Mouse (Mus musculus): ENCODE results near the gene Fam20a.
A peak's percentile ranks its signal among the peaks of the same experiment; 100 is the strongest.

Fam20a gene

DNA sequence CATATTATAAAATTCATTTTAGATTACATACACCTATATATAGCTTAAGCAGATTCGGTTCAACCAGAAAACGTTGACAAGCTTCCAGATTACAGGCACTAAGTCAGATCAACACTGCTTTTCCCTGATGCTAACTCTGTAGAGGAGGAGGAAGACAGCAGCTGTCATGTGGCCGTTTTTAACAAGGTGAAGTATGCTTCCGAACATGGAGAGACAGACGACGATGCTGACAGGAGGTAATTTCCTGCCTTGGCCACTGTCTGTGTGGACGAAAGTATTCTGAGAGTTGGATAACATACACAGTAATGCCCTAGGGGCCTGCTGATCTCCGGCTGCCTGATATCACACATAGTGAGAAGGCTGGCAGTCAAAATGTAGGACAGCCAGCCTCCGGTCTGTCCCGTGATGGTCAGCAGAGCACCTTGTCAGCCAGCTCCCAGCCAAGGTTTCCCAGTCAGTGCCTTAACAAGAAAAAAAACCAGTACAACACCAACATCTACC lies 93.0 kb downstream of the Fam20a start:
- H3K27me3 ChIP-seq (ENCODE audit: insufficient read depth, low read length), result no peaks in the 10 kb centered on the region
- no peaks in the 10 kb centered on the region for H3K36me3 ChIP-seq (ENCODE audit: insufficient read depth, low read length)
- H3K4me1 ChIP-seq (replicated peaks; ENCODE audit: low read depth, low read length), result no peaks in the 10 kb centered on the region
- TF ChIP-seq POU5F1 (IDR thresholded peaks at IDR 0.05; ENCODE audit: borderline replicate concordance, low read length) (no peak), CTCF (conservative IDR thresholded peaks at IDR 0.05; ENCODE audit: low read length) (no peak), NANOG (IDR thresholded peaks at IDR 0.05; ENCODE audit: borderline replicate concordance, low read length) (no peak)
- no peak overlapping the region for H3K4me3 ChIP-seq (replicated peaks; ENCODE audit: low read length)
- H3K9me3 ChIP-seq (ENCODE audit: low read length), result no peaks in the 10 kb centered on the region

DNA sequence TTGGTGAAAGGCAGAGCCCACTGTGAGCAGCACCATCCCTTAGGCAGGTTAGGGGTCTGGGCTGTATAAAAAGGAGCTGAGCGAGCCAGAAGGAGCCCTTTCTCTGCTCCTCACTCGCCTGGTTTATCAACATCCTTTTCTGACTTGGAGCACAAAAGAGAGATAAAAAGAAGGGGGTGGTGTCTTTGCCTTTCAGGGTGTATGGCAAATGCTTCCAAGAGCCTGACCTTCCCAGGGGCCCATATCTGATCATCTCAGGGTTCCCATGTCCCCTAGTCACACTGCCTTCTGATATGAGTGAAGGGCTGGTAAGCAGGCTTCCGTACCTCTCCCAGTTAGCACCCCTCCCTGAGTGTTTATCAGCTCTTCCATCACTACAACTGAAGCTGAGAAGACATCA lies 94.0 kb downstream of the Fam20a start:
- Histone ChIP-seq H3K9me3 (ENCODE audit: low read length) (no peaks in the 10 kb centered on the region), H3K36me3 (ENCODE audit: insufficient read depth, low read length) (no peaks in the 10 kb centered on the region), H3K4me3 (replicated peaks; ENCODE audit: low read length) (no peak overlapping the region), H3K27me3 (ENCODE audit: insufficient read depth, low read length) (peaks cover 2% of the 10 kb centered on the region; the same call in 1 of the 2 replicates), H3K4me1 (replicated peaks; ENCODE audit: low read depth, low read length) (no peaks in the 10 kb centered on the region)
- TF ChIP-seq CTCF (conservative IDR thresholded peaks at IDR 0.05; ENCODE audit: low read length) (no peak), NANOG (IDR thresholded peaks at IDR 0.05; ENCODE audit: borderline replicate concordance, low read length) (no peak), POU5F1 (IDR thresholded peaks at IDR 0.05; ENCODE audit: borderline replicate concordance, low read length) (no peak)

DNA sequence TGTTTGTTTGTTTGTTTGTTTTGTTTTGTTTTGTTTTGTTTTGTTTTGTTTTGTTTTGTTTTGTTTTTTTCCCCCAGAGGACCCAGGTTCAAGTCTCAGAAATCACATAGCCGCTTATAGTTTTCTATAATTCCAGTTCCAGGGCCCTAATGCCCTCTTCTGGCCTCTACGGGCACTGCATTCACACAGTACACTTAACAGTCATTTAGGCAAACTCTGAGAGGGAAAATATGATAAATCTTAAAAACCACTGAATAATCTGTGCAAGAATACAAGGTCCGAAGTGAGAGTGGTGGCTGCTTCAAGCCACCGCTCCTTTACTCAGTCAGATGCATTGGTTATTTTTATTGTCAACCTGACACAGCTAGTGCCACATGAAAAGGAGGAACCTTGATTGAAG lies 94.4 kb downstream of the Fam20a start:
- Histone ChIP-seq H3K9me3 (ENCODE audit: low read length) (no peaks in the 10 kb centered on the region), H3K4me1 (replicated peaks; ENCODE audit: low read depth, low read length) (0 out of 2 replicates have a peak, but pooled peaks cover under 1% of the 10 kb centered on the region), H3K4me3 (replicated peaks; ENCODE audit: low read length) (no peak overlapping the region), H3K27me3 (ENCODE audit: insufficient read depth, low read length) (peaks cover 2% of the 10 kb centered on the region; the same call in 1 of the 2 replicates), H3K36me3 (ENCODE audit: insufficient read depth, low read length) (no peaks in the 10 kb centered on the region)
- TF ChIP-seq CTCF (conservative IDR thresholded peaks at IDR 0.05; ENCODE audit: low read length) (peak; percentile 67), NANOG (IDR thresholded peaks at IDR 0.05; ENCODE audit: borderline replicate concordance, low read length) (no peak)

DNA sequence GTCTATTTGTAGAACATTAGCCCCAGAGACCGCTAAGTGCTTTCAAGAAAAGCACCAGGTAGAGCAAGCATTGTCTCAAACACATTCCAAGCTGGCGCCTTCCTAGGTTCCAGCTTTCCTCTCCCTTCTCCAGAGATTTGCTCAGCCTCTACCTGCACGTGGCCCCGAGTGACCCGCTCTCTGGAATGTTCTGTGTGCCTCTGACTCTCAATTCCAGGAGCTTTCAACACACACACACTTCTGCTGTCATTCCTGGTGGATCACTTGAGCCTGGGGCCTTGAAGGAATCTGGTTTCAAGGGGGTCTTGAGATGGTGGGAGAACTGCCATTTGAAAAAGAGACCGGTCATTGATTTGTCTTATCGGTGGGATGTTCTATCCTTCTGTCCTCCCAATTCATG lies 98.8 kb downstream of the Fam20a start:
- Histone ChIP-seq H3K27me3 (ENCODE audit: insufficient read depth, low read length) (peaks cover 2% of the 10 kb centered on the region; the same call in 1 of the 2 replicates), H3K4me3 (replicated peaks; ENCODE audit: low read length) (no peak overlapping the region), H3K4me1 (replicated peaks; ENCODE audit: low read depth, low read length) (peaks cover 7% of the 10 kb centered on the region), H3K36me3 (ENCODE audit: insufficient read depth, low read length) (no peaks in the 10 kb centered on the region), H3K9me3 (ENCODE audit: low read length) (no peaks in the 10 kb centered on the region)
- TF ChIP-seq CTCF (conservative IDR thresholded peaks at IDR 0.05; ENCODE audit: low read length), result no peak
- no peak for TF ChIP-seq POU5F1 (IDR thresholded peaks at IDR 0.05; ENCODE audit: borderline replicate concordance, low read length)
- no peak for TF ChIP-seq NANOG (IDR thresholded peaks at IDR 0.05; ENCODE audit: borderline replicate concordance, low read length)

DNA sequence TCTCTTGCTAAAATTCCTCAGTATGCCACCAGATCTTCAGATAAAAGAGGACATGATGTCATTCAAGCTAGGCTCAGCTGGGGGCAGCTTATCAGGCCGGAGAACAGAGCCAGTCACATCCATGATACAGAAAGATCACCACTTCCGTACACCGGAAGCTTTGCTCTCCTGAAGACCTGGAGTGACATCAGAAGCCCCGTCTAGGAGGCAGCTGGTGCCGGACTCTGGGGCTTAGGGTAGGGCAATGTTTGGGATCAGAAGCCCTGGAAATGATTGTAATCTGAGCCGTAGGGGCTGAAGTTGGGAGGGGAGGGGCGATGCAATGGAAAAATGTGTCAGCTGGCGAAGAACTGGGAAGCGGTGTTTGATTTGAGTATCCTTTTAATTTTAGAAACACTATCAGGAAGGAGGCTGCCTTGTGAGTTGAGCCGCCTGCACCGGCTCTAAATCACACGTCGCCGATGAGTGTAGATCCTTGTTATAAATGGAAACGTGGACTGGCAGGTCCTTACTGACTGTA lies 99.5 kb downstream of the Fam20a start:
- Histone ChIP-seq H3K4me3 (replicated peaks; ENCODE audit: low read length) (0 out of 2 replicates have a peak overlapping the region, but pooled peaks have one; percentile 5), H3K36me3 (ENCODE audit: insufficient read depth, low read length) (no peaks in the 10 kb centered on the region), H3K4me1 (replicated peaks; ENCODE audit: low read depth, low read length) (peaks cover 7% of the 10 kb centered on the region), H3K27me3 (ENCODE audit: insufficient read depth, low read length) (peaks cover 2% of the 10 kb centered on the region; the same call in 1 of the 2 replicates), H3K9me3 (ENCODE audit: low read length) (no peaks in the 10 kb centered on the region)
- TF ChIP-seq CTCF (conservative IDR thresholded peaks at IDR 0.05; ENCODE audit: low read length) (no peak), POU5F1 (IDR thresholded peaks at IDR 0.05; ENCODE audit: borderline replicate concordance, low read length) (no peak), NANOG (IDR thresholded peaks at IDR 0.05; ENCODE audit: borderline replicate concordance, low read length) (no peak)

DNA sequence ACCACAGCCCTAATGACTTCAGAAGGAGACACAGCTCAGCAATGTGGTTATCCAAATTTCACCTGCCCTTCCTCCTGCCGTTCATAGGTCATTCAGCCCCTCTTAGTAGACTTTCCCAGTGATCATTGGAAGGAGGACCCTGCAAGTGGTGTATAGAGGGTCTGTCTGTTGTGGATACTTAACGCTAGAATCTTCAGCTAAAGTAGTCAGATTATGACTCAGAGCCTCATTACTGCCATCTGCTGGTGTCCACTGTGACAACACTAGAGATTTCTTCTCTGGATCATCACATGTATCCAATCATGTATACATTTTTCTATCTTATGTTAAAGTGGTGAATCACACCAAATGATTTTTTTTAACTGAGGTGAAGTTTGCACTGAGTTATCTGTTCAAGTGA lies 100.9 kb downstream of the Fam20a start:
- H3K27me3 ChIP-seq (ENCODE audit: insufficient read depth, low read length), result peaks cover 2% of the 10 kb centered on the region; the same call in 1 of the 2 replicates
- H3K36me3 ChIP-seq (ENCODE audit: insufficient read depth, low read length), result no peaks in the 10 kb centered on the region
- peaks cover 7% of the 10 kb centered on the region for H3K4me1 ChIP-seq (replicated peaks; ENCODE audit: low read depth, low read length)
- H3K4me3 ChIP-seq (replicated peaks; ENCODE audit: low read length), result no peak overlapping the region
- TF ChIP-seq CTCF (conservative IDR thresholded peaks at IDR 0.05; ENCODE audit: low read length), result peak; percentile 53
- TF ChIP-seq POU5F1 (IDR thresholded peaks at IDR 0.05; ENCODE audit: borderline replicate concordance, low read length), result no peak
- TF ChIP-seq NANOG (IDR thresholded peaks at IDR 0.05; ENCODE audit: borderline replicate concordance, low read length), result no peak
- no peaks in the 10 kb centered on the region for H3K9me3 ChIP-seq (ENCODE audit: low read length)

DNA sequence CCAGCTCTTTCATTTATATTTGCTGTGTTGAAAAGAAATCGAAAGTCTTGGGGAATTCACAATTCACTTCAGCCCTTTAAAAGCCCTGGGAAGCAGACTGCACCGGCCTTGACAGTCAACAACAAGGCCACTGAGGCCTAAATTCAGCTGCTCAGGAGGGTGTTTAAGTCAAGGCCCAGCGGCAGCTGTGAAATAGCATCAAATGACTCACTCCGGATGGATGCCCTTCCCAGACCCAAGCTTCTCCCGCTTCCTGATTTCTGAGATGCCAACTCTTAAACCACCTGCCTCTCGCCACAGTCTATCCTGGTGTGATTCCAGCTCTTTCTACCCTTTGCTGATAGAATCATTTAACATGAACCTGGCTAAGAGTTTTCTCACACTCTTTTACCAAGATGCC lies 101.7 kb downstream of the Fam20a start:
- Histone ChIP-seq H3K27me3 (ENCODE audit: insufficient read depth, low read length) (peaks cover 2% of the 10 kb centered on the region; the same call in 1 of the 2 replicates), H3K4me3 (replicated peaks; ENCODE audit: low read length) (no peak overlapping the region), H3K9me3 (ENCODE audit: low read length) (no peaks in the 10 kb centered on the region), H3K4me1 (replicated peaks; ENCODE audit: low read depth, low read length) (peaks cover 7% of the 10 kb centered on the region), H3K36me3 (ENCODE audit: insufficient read depth, low read length) (no peaks in the 10 kb centered on the region)
- no peak for TF ChIP-seq CTCF (conservative IDR thresholded peaks at IDR 0.05; ENCODE audit: low read length)
- no peak for TF ChIP-seq POU5F1 (IDR thresholded peaks at IDR 0.05; ENCODE audit: borderline replicate concordance, low read length)
- TF ChIP-seq NANOG (IDR thresholded peaks at IDR 0.05; ENCODE audit: borderline replicate concordance, low read length), result no peak

All from E14TG2a.4 (cell line).